8 mouse cellular contexts compared by ENCODE assay signal in the genomic region with DNA sequence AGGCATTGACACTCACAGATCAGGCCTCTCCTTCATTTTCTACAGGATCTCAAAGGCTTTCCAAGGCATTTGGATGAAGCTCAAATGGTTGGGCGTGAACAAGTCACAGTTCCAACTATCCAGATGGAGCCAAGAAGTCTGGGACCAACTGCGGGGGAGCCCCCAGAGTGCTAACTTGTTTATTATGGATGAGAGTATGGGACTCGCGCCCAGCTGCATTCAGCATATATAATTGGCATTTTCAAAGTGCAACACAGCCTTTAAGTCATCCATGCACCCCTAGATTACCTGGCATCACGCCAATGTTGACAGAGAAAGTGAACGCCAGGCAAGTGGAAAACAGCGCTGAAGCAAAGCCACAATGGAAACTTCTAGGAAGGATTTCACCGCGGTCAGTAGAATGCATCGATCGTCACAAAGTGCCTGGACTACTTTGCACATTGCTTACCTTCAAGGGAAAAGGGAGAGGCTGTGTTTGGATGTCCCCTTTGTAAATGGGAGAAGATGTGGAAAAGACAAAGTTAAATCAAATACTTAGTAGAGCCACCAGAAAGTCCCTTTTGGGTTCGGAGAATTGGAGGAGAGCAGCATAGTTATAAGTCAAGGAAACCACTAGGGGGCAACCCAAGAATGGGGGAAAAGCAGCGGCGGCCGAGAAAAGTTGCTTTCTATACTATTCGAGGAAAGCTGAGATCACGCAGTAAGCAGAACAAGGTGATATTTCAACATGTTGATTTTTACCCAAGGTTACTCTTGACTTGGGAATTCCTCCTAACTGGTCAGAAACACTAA. TPM values are rescaled to one million over a fixed set of nuclear protein-coding genes. Genes with fewer than 3 reads are reported as not detected.
DNase-seq lines count a peak whose midpoint lies in the region; ATAC-seq and TF ChIP-seq lines count a peak whose summit lies in the region.

No protein-coding gene starts in this region.

- H3K9me3 ChIP-seq in E14TG2a.4 (ENCODE audit: low read length), result no peaks in the 10 kb centered on the region
- no peaks in the 10 kb centered on the region for H3K9me3 ChIP-seq in forebrain, embryonic 12.5 days
- H3K9me3 ChIP-seq in liver, embryonic 15.5 days (replicated peaks), result no peaks in the 10 kb centered on the region
- H3K9me3 ChIP-seq in neural tube, embryonic 13.5 days, result no peaks in the 10 kb centered on the region

- H3K4me3 ChIP-seq in E14TG2a.4 (replicated peaks; ENCODE audit: low read length), result peak overlapping the region; percentile 10; the same call in 1 of the 2 replicates
- 0 out of 2 replicates have a peak overlapping the region, but pooled peaks have one; percentile 26 for H3K4me3 ChIP-seq in brown adipose tissue, adult 24 weeks (ENCODE audit: insufficient read depth, low read depth, low read length)
- no peak overlapping the region for H3K4me3 ChIP-seq in forebrain, embryonic 12.5 days (replicated peaks)
- H3K4me3 ChIP-seq in liver, embryonic 15.5 days (replicated peaks), result no peak overlapping the region
- H3K4me3 ChIP-seq in neural tube, embryonic 13.5 days, result no peak overlapping the region

- peaks cover 3% of the 10 kb centered on the region; the same call in 1 of the 2 replicates for H3K4me1 ChIP-seq in E14TG2a.4 (replicated peaks; ENCODE audit: low read depth, low read length)
- H3K4me1 ChIP-seq in brown adipose tissue, adult 24 weeks (ENCODE audit: control insufficient read depth, insufficient read depth, insufficient read length, low read length), result no peaks in the 10 kb centered on the region
- H3K4me1 ChIP-seq in forebrain, embryonic 12.5 days, result peaks cover 9% of the 10 kb centered on the region; the same call in 1 of the 2 replicates
- H3K4me1 ChIP-seq in liver, embryonic 15.5 days (replicated peaks), result no peaks in the 10 kb centered on the region
- peaks cover 17% of the 10 kb centered on the region for H3K4me1 ChIP-seq in neural tube, embryonic 13.5 days (replicated peaks)

- 30% methylated on average over 17 of the region's 17 CpGs for WGBS in forebrain, embryonic 12.5 days
- WGBS in liver, embryonic 15.5 days (ENCODE audit: insufficient replicate concordance), result 21% methylated on average over 17 of the region's 17 CpGs
- 30% methylated on average over 17 of the region's 17 CpGs for WGBS in neural tube, embryonic 13.5 days

- H3K27me3 ChIP-seq in E14TG2a.4 (ENCODE audit: insufficient read depth, low read length), result peaks cover 24% of the 10 kb centered on the region
- H3K27me3 ChIP-seq in forebrain, embryonic 12.5 days, result no peaks in the 10 kb centered on the region
- H3K27me3 ChIP-seq in liver, embryonic 15.5 days, result no peaks in the 10 kb centered on the region
- H3K27me3 ChIP-seq in neural tube, embryonic 13.5 days, result no peaks in the 10 kb centered on the region

- intact Hi-C loops in heart, postnatal 10 days (cut with DNase I), result loop anchor here (1.0 to 5.0 kb wide), 3 partner anchors 343 to 768 kb away; partner anchors contain the start of gene Ccdc83

- peak overlapping the region; percentile 34 for H3K4me2 ChIP-seq in forebrain, embryonic 12.5 days
- H3K4me2 ChIP-seq in liver, embryonic 15.5 days, result peak overlapping the region; percentile 29; the same call in 1 of the 2 replicates
- peak overlapping the region; percentile 34 for H3K4me2 ChIP-seq in neural tube, embryonic 13.5 days

- TF ChIP-seq CTCF in E14TG2a.4 (conservative IDR thresholded peaks at IDR 0.05; ENCODE audit: low read length), result peak; percentile 59

- H3K36me3 ChIP-seq in E14TG2a.4 (ENCODE audit: insufficient read depth, low read length), result no peaks in the 10 kb centered on the region
- no peaks in the 10 kb centered on the region for H3K36me3 ChIP-seq in forebrain, embryonic 12.5 days (replicated peaks)
- H3K36me3 ChIP-seq in liver, embryonic 15.5 days (replicated peaks), result no peaks in the 10 kb centered on the region
- no peaks in the 10 kb centered on the region for H3K36me3 ChIP-seq in neural tube, embryonic 13.5 days

- ATAC-seq in forebrain, embryonic 12.5 days (ENCODE audit: low FRiP score), result peak; percentile 65; the same call in 1 of the 2 replicates
- no peak for ATAC-seq in liver, embryonic 15.5 days (ENCODE audit: insufficient read depth)
- peak; percentile 59; the same call in 1 of the 2 replicates for ATAC-seq in neural tube, embryonic 13.5 days (ENCODE audit: low read depth)

- no peak overlapping the region for H3K9ac ChIP-seq in forebrain, embryonic 12.5 days
- no peak overlapping the region for H3K9ac ChIP-seq in liver, embryonic 15.5 days
- H3K9ac ChIP-seq in neural tube, embryonic 13.5 days, result no peak overlapping the region

- no peak overlapping the region for H3K27ac ChIP-seq in brown adipose tissue, adult 24 weeks (replicated peaks; ENCODE audit: low read depth, low read length)
- H3K27ac ChIP-seq in forebrain, embryonic 12.5 days, result no peak overlapping the region
- no peak overlapping the region for H3K27ac ChIP-seq in liver, embryonic 15.5 days (replicated peaks)
- H3K27ac ChIP-seq in neural tube, embryonic 13.5 days (replicated peaks), result no peak overlapping the region

- DNase-seq in heart, postnatal 10 days, result peak; percentile 78 to 82
- DNase-seq in kidney, postnatal 4 days, result peak; percentile 71 to 79
- DNase-seq in urinary bladder, postnatal 4 days (ENCODE audit: low spot score in 2 of 2), result peak; percentile 49 to 69

RNA-seq across cellular contexts. Expression of gene Prss23, which starts 27.3 kb away (rescaled TPM):
- polyA plus RNA-seq in brown adipose tissue, adult 24 weeks (2012; ENCODE audit: insufficient read depth, insufficient read length, missing spikeins), result 20.7 and 20.8 TPM in 2 replicates
- 21.3 and 22.3 TPM in 2 replicates for polyA plus RNA-seq in forebrain, embryonic 12.5 days (2016; fragmentation: Nextera tagmentation; extraction: Ambion mirVana)
- total RNA-seq in heart, postnatal 10 days (2021), result 10 to 100 TPM; 30.0 to 33.1 TPM
- polyA plus RNA-seq in liver, embryonic 15.5 days (2015; fragmentation: Nextera tagmentation; extraction: Ambion mirVana), result 3.9 and 4.2 TPM in 2 replicates
- polyA plus RNA-seq in neural tube, embryonic 13.5 days (2015; fragmentation: Nextera tagmentation; extraction: Ambion mirVana), result 16.4 and 17.0 TPM in 2 replicates

Comparison
In these comparisons a context has a peak if more than half of its experiments do, and no peak if none do; other contexts are left out.
1. H3K4me3 ChIP-seq: peak in E14TG2a.4 (single experiment) and brown adipose tissue, adult 24 weeks (single experiment); none in forebrain, embryonic 12.5 days (single experiment), liver, embryonic 15.5 days (single experiment) and neural tube, embryonic 13.5 days (single experiment).
2. Peak in every context shown above with its lines, with median percentiles within 50 percentile points of each other: H3K4me2 ChIP-seq and DNase-seq.